Mouse (Mus musculus): Measurements from ENCODE around the gene Batf. TPM values are rescaled to one million over a fixed set of nuclear protein-coding genes. Genes with fewer than 3 reads are reported as not detected.

Gene Batf
- polyA plus RNA-seq, 1 experiment from 2014 or later: 0.66 TPM

GRCm38 (mm10) chr12:85706906-85707305 lies 20.4 kb downstream of the Batf start:
- no peaks in the 10 kb centered on the region for H3K36me3 ChIP-seq
- no peaks in the 10 kb centered on the region for H3K9me3 ChIP-seq
- H3K4me2 ChIP-seq (replicated peaks): no peak overlapping the region
- no peak for ATAC-seq (replicated peaks)
- H3K27me3 ChIP-seq: no peaks in the 10 kb centered on the region
- H3K9ac ChIP-seq (replicated peaks): no peak overlapping the region
- 82% methylated on average over 4 of the region's 4 CpGs for WGBS
- H3K27ac ChIP-seq (replicated peaks): no peak overlapping the region
- no peak overlapping the region for H3K4me3 ChIP-seq
- peaks cover 9% of the 10 kb centered on the region; the same call in 1 of the 2 replicates for H3K4me1 ChIP-seq

- Histone ChIP-seq H3K9ac (replicated peaks) (no peak overlapping the region), H3K4me2 (replicated peaks) (no peak overlapping the region), H3K27me3 (no peaks in the 10 kb centered on the region), H3K4me1 (peaks cover 9% of the 10 kb centered on the region; the same call in 1 of the 2 replicates), H3K9me3 (no peaks in the 10 kb centered on the region), H3K36me3 (no peaks in the 10 kb centered on the region), H3K27ac (replicated peaks) (no peak overlapping the region), H3K4me3 (no peak overlapping the region)
- WGBS: 93% methylated on average over 11 of the region's 11 CpGs
- ATAC-seq (replicated peaks): no peak
Measured at GRCm38 (mm10) chr12:85707391-85707790, 20.9 kb downstream of the Batf start.

GRCm38 (mm10) chr12:85708556-85708955 lies 22.1 kb downstream of the Batf start:
- Histone ChIP-seq H3K27ac (replicated peaks) (no peak overlapping the region), H3K9me3 (no peaks in the 10 kb centered on the region), H3K4me1 (peaks cover 9% of the 10 kb centered on the region; the same call in 1 of the 2 replicates), H3K4me3 (no peak overlapping the region), H3K4me2 (replicated peaks) (no peak overlapping the region), H3K36me3 (no peaks in the 10 kb centered on the region), H3K9ac (replicated peaks) (no peak overlapping the region), H3K27me3 (no peaks in the 10 kb centered on the region)
- WGBS: 91% methylated on average over 12 of the region's 12 CpGs
- ATAC-seq (replicated peaks): no peak

- no peak for ATAC-seq (replicated peaks)
- Histone ChIP-seq H3K4me3 (no peak overlapping the region), H3K36me3 (no peaks in the 10 kb centered on the region), H3K9ac (replicated peaks) (no peak overlapping the region), H3K4me2 (replicated peaks) (no peak overlapping the region), H3K9me3 (no peaks in the 10 kb centered on the region), H3K27ac (replicated peaks) (no peak overlapping the region), H3K4me1 (peaks cover 4% of the 10 kb centered on the region; the same call in 1 of the 2 replicates), H3K27me3 (no peaks in the 10 kb centered on the region)
- WGBS: 88% methylated on average over 7 of the region's 7 CpGs
Measured at GRCm38 (mm10) chr12:85710695-85711094, 24.2 kb downstream of the Batf start.

GRCm38 (mm10) chr12:85712587-85712986 lies 26.1 kb downstream of the Batf start:
- H3K4me2 ChIP-seq (replicated peaks): no peak overlapping the region
- ATAC-seq (replicated peaks): no peak
- H3K9ac ChIP-seq (replicated peaks): no peak overlapping the region
- no peaks in the 10 kb centered on the region for H3K36me3 ChIP-seq
- no peak overlapping the region for H3K27ac ChIP-seq (replicated peaks)
- H3K9me3 ChIP-seq: no peaks in the 10 kb centered on the region
- no peaks in the 10 kb centered on the region for H3K4me1 ChIP-seq
- no peaks in the 10 kb centered on the region for H3K27me3 ChIP-seq
- WGBS: 81% methylated on average over 2 of the region's 2 CpGs
- H3K4me3 ChIP-seq: no peak overlapping the region

GRCm38 (mm10) chr12:85714126-85714525 lies 27.7 kb downstream of the Batf start:
- Histone ChIP-seq H3K4me3 (no peak overlapping the region), H3K27me3 (no peaks in the 10 kb centered on the region), H3K4me1 (no peaks in the 10 kb centered on the region), H3K36me3 (no peaks in the 10 kb centered on the region), H3K9me3 (no peaks in the 10 kb centered on the region), H3K9ac (replicated peaks) (no peak overlapping the region), H3K4me2 (replicated peaks) (no peak overlapping the region), H3K27ac (replicated peaks) (no peak overlapping the region)
- ATAC-seq (replicated peaks): no peak
- WGBS: 92% methylated on average over 5 of the region's 5 CpGs

- no peaks in the 10 kb centered on the region for H3K9me3 ChIP-seq
- 90% methylated on average over 4 of the region's 4 CpGs for WGBS
- no peak for ATAC-seq (replicated peaks)
- H3K4me3 ChIP-seq: no peak overlapping the region
- no peak overlapping the region for H3K4me2 ChIP-seq (replicated peaks)
- H3K4me1 ChIP-seq: peaks cover 6% of the 10 kb centered on the region; the same call in 1 of the 2 replicates
- no peak overlapping the region for H3K9ac ChIP-seq (replicated peaks)
- no peaks in the 10 kb centered on the region for H3K36me3 ChIP-seq
- no peaks in the 10 kb centered on the region for H3K27me3 ChIP-seq
- H3K27ac ChIP-seq (replicated peaks): no peak overlapping the region
Measured at GRCm38 (mm10) chr12:85725306-85725705, 38.8 kb downstream of the Batf start.

GRCm38 (mm10) chr12:85726729-85727397 lies 40.4 kb downstream of the Batf start:
- WGBS: 64% methylated on average over 6 of the region's 6 CpGs
- ATAC-seq (replicated peaks): no peak
- H3K4me2 ChIP-seq (replicated peaks): no peak overlapping the region

GRCm38 (mm10) chr12:85728181-85728580 lies 41.7 kb downstream of the Batf start:
- H3K36me3 ChIP-seq: no peaks in the 10 kb centered on the region
- no peak overlapping the region for H3K9ac ChIP-seq (replicated peaks)
- ATAC-seq (replicated peaks): no peak
- H3K4me3 ChIP-seq: no peak overlapping the region
- no peaks in the 10 kb centered on the region for H3K27me3 ChIP-seq
- WGBS: 76% methylated on average over 7 of the region's 7 CpGs
- H3K27ac ChIP-seq (replicated peaks): no peak overlapping the region
- peaks cover 6% of the 10 kb centered on the region; the same call in 1 of the 2 replicates for H3K4me1 ChIP-seq
- H3K4me2 ChIP-seq (replicated peaks): no peak overlapping the region
- H3K9me3 ChIP-seq: no peaks in the 10 kb centered on the region

More at GRCm38 (mm10) chr12:85726729-85727397, 40.4 kb downstream of the Batf start:
- Histone ChIP-seq H3K27me3 (no peaks in the 10 kb centered on the region), H3K9me3 (no peaks in the 10 kb centered on the region), H3K4me1 (peaks cover 6% of the 10 kb centered on the region; the same call in 1 of the 2 replicates), H3K27ac (replicated peaks) (no peak overlapping the region), H3K9ac (replicated peaks) (no peak overlapping the region), H3K4me3 (no peak overlapping the region), H3K36me3 (no peaks in the 10 kb centered on the region)

GRCm38 (mm10) chr12:85729022-85729944 lies 42.8 kb downstream of the Batf start:
- Histone ChIP-seq H3K27ac (replicated peaks) (no peak overlapping the region), H3K9ac (replicated peaks) (no peak overlapping the region), H3K4me3 (no peak overlapping the region), H3K4me2 (replicated peaks) (no peak overlapping the region), H3K27me3 (no peaks in the 10 kb centered on the region), H3K9me3 (no peaks in the 10 kb centered on the region), H3K36me3 (no peaks in the 10 kb centered on the region), H3K4me1 (peaks cover 6% of the 10 kb centered on the region; the same call in 1 of the 2 replicates)
- WGBS: 36% methylated on average over 17 of the region's 17 CpGs
- ATAC-seq (replicated peaks): no peak

GRCm38 (mm10) chr12:85729945-85730290 lies 43.4 kb downstream of the Batf start:
- ATAC-seq (replicated peaks): no peak
- WGBS: 76% methylated on average over 6 of the region's 6 CpGs
- Histone ChIP-seq H3K9ac (replicated peaks) (no peak overlapping the region), H3K27me3 (no peaks in the 10 kb centered on the region), H3K4me2 (replicated peaks) (no peak overlapping the region), H3K36me3 (no peaks in the 10 kb centered on the region), H3K9me3 (no peaks in the 10 kb centered on the region), H3K4me3 (no peak overlapping the region), H3K27ac (replicated peaks) (no peak overlapping the region), H3K4me1 (peaks cover 6% of the 10 kb centered on the region; the same call in 1 of the 2 replicates)

- H3K9me3 ChIP-seq: no peaks in the 10 kb centered on the region
- 85% methylated on average over 2 of the region's 2 CpGs for WGBS
- no peaks in the 10 kb centered on the region for H3K4me1 ChIP-seq
- no peak overlapping the region for H3K27ac ChIP-seq (replicated peaks)
- H3K9ac ChIP-seq (replicated peaks): no peak overlapping the region
- H3K27me3 ChIP-seq: no peaks in the 10 kb centered on the region
- no peak overlapping the region for H3K4me2 ChIP-seq (replicated peaks)
- ATAC-seq (replicated peaks): no peak
- no peak overlapping the region for H3K4me3 ChIP-seq
- no peaks in the 10 kb centered on the region for H3K36me3 ChIP-seq
Measured at GRCm38 (mm10) chr12:85736203-85736602, 49.7 kb downstream of the Batf start.

All from forebrain, embryonic 15.5 days (tissue).